Mouse (Mus musculus) thymus, adult 2 months (tissue): Measurements from ENCODE around the gene Ak8. TPM values are rescaled to one million over a fixed set of nuclear protein-coding genes. Genes with fewer than 3 reads are reported as not detected.

Source experiments
- DNase-seq: peaks from one replicate; pipeline ENCODE4 v3.0.0; 2021
- H3K27ac ChIP-seq: fragments of 200-500 bp; 2 replicates; pipeline ENCODE4 v1.5.1; 2012; ENCODE audit warnings: low read length, control low read depth; ENCODE audit not compliant: control insufficient read depth, insufficient read depth
- H3K27me3 ChIP-seq: fragments of 200-500 bp; 2 replicates; pipeline ENCODE4 v1.6.1; 2012; ENCODE audit warnings: mild to moderate bottlenecking, low read length, moderate library complexity, mixed read lengths; ENCODE audit not compliant: control insufficient read depth, insufficient read depth
- H3K36me3 ChIP-seq: fragments of 200-500 bp; 2 replicates; pipeline ENCODE4 v1.6.1; 2012; ENCODE audit warnings: mild to moderate bottlenecking, low read length, moderate library complexity; ENCODE audit not compliant: control insufficient read depth, insufficient read depth
- H3K4me1 ChIP-seq: fragments of 200-500 bp; replicated peaks from 2 replicates; pipeline ENCODE4 v1.6.1; 2012; ENCODE audit warnings: low read length; ENCODE audit not compliant: control insufficient read depth, insufficient read depth
- H3K4me3 ChIP-seq: fragments of 200-500 bp; 2 replicates; pipeline ENCODE4 v1.5.1; 2012; ENCODE audit warnings: mild to moderate bottlenecking, low read length, control low read depth, moderate library complexity; ENCODE audit not compliant: control insufficient read depth, insufficient read depth
- CTCF ChIP-seq: fragments of 200-500 bp; IDR thresholded peaks from 2 replicates; pipeline ENCODE4 v1.5.1; 2012; ENCODE audit warnings: mild to moderate bottlenecking, control low read depth, low read length, moderate library complexity, borderline replicate concordance; ENCODE audit not compliant: control insufficient read depth, poor library complexity, insufficient read depth; ENCODE audit errors: extremely low read depth
- POLR2A ChIP-seq: fragments of 200-500 bp; IDR thresholded peaks from 2 replicates; pipeline ENCODE4 v1.6.1; 2012; ENCODE audit warnings: mild to moderate bottlenecking, low read length, control low read depth, moderate library complexity; ENCODE audit not compliant: control insufficient read depth, poor library complexity, insufficient read depth; ENCODE audit errors: extremely low read depth
- WGBS: fragments of 180-500 bp; shearing (Covaris S2); methylation state at CpG from one replicate; pipeline ENCODE4 v1.1.7; 2018; 5-methylcytosine and 5-hydroxymethylcytosine counted together
- polyA plus RNA-seq: library from polyadenylated mRNA; depleted of rRNA; stranded (reverse); fragments of >200 nt; gene quantifications from 2 replicates; pipeline ENCODE4 v1.2.3, GENCODE M21; 2012; rRNA removed

Gene Ak8
- polyA plus RNA-seq, result 0.75 and 0.89 TPM in 2 replicates

DNA sequence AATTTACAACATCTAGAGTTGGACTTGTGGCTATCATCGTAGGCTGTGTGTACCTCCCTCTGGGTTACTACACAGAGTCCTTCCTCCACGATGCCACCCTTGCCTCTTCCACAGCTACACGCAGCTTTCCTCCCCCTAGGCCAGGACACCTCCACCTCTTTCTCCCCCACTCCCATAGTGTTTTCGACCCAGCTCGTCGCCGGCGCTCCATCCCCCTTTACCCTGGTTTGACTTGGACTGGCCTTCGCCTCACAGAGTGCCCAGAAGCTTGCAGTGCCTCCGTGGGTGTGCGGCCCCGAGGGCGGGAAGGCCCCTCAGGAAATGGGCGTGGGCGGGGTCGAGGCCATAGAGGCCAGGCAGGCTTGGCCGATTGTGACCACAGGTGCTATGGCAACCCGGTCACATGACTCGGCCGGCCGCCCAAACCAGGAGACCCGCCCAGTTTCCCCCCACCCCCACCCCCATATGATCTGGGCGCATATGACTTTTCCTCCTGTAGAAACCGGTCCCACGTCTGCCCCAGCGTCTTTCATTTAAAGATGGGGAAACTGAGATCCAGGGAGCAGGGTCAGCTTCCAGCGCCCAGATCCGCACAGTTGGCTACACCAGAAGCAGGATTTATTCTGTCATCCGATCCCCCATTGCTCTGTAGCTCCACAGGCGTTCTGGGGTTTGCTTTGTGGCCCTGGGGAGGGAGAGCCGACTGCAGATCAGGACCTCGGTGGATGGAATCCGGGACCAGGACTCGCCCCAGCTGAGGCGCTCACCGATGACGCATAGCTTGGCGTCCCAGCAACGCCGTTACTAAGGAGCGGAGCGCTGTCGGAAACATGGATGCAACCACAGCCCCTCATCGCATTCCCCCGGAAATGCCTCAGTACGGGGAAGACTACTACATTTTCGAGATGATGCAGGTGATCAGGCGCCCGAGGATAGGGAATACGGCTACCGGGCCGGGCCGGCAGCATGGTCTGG is at the start of gene Ak8, which contains the start of gene Spaca9:
Ak8 (plus strand) TSS at position 804 of the 975 bp plus-strand sequence.
Spaca9 (minus strand) TSS at position 367 of the 975 bp plus-strand sequence.
- peak; percentile 23 for DNase-seq
- peaks cover 27% of the 10 kb centered on the region for H3K4me1 ChIP-seq
- TF ChIP-seq POLR2A (no peak), CTCF (no peak)
- WGBS, result 5% methylated on average over 53 of the region's 53 CpGs
- no peak within 1 kb of the TSS for H3K27ac ChIP-seq
- peak within 1 kb of the TSS; percentile 26 for H3K4me3 ChIP-seq
- no peaks in the 10 kb centered on the region for H3K36me3 ChIP-seq
- no peaks in the 10 kb centered on the region; the same call in 1 of the 2 replicates for H3K27me3 ChIP-seq

DNA sequence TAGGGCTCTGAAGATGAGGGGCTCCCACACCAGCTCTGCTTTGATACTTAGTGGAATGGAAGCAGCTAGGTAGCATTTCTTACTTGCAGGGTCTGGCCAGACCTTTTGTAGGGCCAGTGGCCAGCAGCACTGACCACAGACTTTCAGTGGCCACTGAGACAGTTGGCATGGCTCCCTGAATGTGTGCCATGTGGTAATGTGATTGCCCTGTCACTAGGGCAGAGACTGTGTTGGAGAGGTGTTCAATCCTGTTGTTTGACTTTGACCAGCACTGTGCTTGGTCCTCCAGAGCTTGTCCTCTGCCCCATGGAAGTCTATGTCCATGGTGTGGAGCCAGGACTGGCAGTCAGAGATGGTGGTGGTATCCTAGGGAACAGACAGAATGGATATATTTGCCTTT is 49.4 kb upstream of the Ak8 start:
- Histone ChIP-seq H3K27ac (no peak overlapping the region), H3K36me3 (no peaks in the 10 kb centered on the region), H3K27me3 (no peaks in the 10 kb centered on the region), H3K4me1 (no peaks in the 10 kb centered on the region), H3K4me3 (no peak overlapping the region)
- no peak for DNase-seq
- no peak for TF ChIP-seq CTCF
- TF ChIP-seq POLR2A, result no peak

DNA sequence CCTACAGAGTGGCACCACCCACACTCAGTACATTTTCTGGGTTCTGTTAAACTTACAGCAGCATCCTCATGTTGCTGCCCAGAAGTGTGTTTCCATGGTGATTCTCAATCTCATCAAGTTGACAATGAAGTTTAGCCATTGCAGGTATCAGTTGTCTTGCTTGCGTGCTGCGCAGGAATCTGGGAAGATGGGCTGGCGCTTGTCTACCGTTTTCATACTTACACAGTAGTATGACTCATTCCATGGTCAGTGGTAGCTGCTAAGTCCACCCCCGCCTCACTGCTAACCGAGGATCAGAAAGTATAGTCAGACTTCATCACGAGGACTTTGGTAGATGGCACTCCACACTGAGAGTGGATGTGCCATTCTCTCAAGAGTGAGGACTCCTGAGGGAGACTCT is 46.6 kb upstream of the Ak8 start:
- no peaks in the 10 kb centered on the region for H3K4me1 ChIP-seq
- H3K27ac ChIP-seq, result no peak overlapping the region
- H3K36me3 ChIP-seq, result no peaks in the 10 kb centered on the region
- WGBS, result 96% methylated on average over 7 of the region's 7 CpGs
- no peak overlapping the region for H3K4me3 ChIP-seq
- no peaks in the 10 kb centered on the region for H3K27me3 ChIP-seq
- TF ChIP-seq CTCF (no peak), POLR2A (no peak)
- no peak for DNase-seq

DNA sequence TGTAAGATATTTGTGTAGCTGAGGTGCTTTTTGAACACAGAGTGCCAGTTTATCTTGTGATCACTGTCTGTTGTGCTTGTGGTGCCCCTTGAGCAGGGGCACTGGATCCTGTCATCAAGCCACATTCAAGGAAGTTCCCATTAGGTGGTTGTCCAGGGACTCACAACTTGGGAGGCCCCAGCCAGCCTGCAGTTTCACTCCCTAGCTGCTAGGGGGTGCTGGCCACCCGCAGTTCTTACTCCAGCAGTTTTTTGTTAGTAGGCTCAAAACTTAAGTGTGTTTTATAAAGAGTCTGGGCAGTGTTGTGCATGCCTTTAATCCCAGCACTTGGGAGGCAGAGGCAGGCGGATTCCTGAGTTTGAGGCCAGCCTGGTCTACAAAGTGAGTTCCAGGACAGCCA is 45.7 kb upstream of the Ak8 start:
- no peak overlapping the region for H3K27ac ChIP-seq
- H3K27me3 ChIP-seq, result no peaks in the 10 kb centered on the region
- H3K36me3 ChIP-seq, result no peaks in the 10 kb centered on the region; the same call in 1 of the 2 replicates
- H3K4me3 ChIP-seq, result no peak overlapping the region
- DNase-seq, result peak; percentile 40
- TF ChIP-seq POLR2A (no peak), CTCF (0 out of 2 replicates have a peak, but pooled peaks have one; percentile 30)
- 76% methylated on average over 2 of the region's 2 CpGs for WGBS
- no peaks in the 10 kb centered on the region for H3K4me1 ChIP-seq

DNA sequence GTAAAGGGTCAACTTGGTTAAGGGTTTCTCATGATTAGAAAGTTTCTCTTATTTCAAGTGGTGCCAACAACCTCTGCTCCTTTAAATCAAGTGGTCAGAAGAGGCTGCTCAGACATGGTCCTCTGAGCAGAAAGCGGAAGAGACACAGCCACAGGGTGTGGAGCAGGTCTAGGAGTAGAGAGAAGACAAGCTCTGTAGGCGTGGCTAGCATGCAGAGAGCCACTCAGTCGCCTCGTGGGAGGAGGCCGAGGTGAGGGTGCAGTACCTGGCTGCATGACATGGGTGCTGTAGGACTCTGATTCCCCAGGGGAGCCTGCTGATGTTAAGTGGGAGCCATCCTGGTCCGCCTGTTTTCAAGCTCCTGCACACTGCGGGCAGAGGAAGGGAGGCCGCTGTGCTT is 43.7 kb upstream of the Ak8 start:
- Histone ChIP-seq H3K4me1 (no peaks in the 10 kb centered on the region), H3K27ac (no peak overlapping the region), H3K36me3 (peaks cover 3% of the 10 kb centered on the region), H3K27me3 (no peaks in the 10 kb centered on the region), H3K4me3 (no peak overlapping the region)
- TF ChIP-seq POLR2A, result no peak
- no peak for TF ChIP-seq CTCF
- DNase-seq, result no peak
- WGBS, result 96% methylated on average over 8 of the region's 8 CpGs

DNA sequence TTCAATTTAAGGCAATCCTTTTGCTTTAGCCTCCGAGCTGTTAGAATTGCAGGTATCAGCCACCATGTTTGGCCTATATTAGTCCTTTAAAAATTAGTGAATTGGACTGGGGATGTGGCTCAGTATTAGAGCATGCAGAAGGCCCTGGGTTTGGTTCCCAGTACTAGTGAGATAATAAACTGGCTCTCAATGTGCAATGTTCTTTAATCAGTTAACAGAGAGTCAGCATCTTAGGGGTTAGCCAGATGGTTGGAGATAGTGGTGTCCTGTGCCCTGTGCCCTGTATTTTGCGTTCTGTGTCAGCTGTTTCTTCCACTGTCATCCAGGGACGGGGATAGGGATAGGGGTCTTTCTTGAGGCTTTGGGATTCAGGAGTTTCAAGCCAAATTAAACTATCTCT is 37.1 kb upstream of the Ak8 start:
- Histone ChIP-seq H3K27ac (no peak overlapping the region), H3K27me3 (no peaks in the 10 kb centered on the region), H3K4me3 (no peak overlapping the region), H3K36me3 (peaks cover 24% of the 10 kb centered on the region), H3K4me1 (no peaks in the 10 kb centered on the region)
- TF ChIP-seq CTCF (no peak), POLR2A (no peak)
- DNase-seq, result no peak
- 98% methylated on average over 3 of the region's 3 CpGs for WGBS

DNA sequence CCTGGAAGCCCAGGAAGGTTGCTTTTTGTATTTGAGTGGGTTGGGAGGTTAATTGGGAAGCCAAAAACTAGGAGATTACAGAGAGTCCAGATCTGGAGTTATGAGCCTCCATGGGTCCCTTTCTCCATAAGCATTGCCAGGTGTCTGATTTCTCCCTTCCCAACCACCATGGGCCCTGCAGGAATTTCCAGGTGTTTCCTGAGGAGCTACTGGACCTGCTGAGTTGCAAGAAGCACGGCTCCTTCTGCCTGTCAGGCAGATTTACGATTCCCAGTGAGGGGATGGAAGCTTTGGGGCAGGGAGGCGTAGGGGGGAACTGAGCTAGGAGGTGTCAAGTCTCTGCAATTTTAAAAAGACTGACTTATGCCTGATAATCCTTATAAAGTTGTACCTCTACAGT is 34.1 kb upstream of the Ak8 start:
- Histone ChIP-seq H3K27ac (no peak overlapping the region), H3K36me3 (peaks cover 32% of the 10 kb centered on the region), H3K4me3 (no peak overlapping the region), H3K27me3 (no peaks in the 10 kb centered on the region), H3K4me1 (no peaks in the 10 kb centered on the region)
- TF ChIP-seq POLR2A, result no peak
- TF ChIP-seq CTCF, result no peak
- no peak for DNase-seq
- 78% methylated on average over 3 of the region's 3 CpGs for WGBS
